Mouse (Mus musculus): ENCODE results near the gene Bri3.

- TF ChIP-seq CTCF (IDR thresholded peaks at IDR 0.05) (no peak), EP300 (IDR thresholded peaks at IDR 0.05; ENCODE audit: insufficient read depth, low read depth, low read length) (no peak), POLR2A (IDR thresholded peaks at IDR 0.05; ENCODE audit: insufficient read depth, low read depth, low read length) (no peak)
Measured at GRCm38 (mm10) chr5:144294908-144295307, 50.7 kb downstream of the Bri3 start.
